Mouse (Mus musculus) gastrocnemius, adult 2 months (tissue): ENCODE measurements around the gene Slc37a2. TPM values are rescaled to one million over a fixed set of nuclear protein-coding genes. Genes with fewer than 3 reads are reported as not detected.

ENCODE experiments used
- DNase-seq: peaks from one replicate; pipeline ENCODE4 v3.0.0; 2022
- H3K27ac ChIP-seq: fragments of 200-600 bp; 2 replicates; pipeline ENCODE4 v1.8.1; 2022; ENCODE audit warnings: mild to moderate bottlenecking
- H3K4me3 ChIP-seq: fragments of 200-600 bp; 2 replicates; pipeline ENCODE4 v1.8.1; 2022; ENCODE audit warnings: mild to moderate bottlenecking, moderate library complexity
- CTCF ChIP-seq: fragments of 200-600 bp; IDR thresholded peaks from 2 replicates; pipeline ENCODE4 v1.8.1; 2022; ENCODE audit warnings: antibody characterized with exemption, mild to moderate bottlenecking, moderate library complexity
- intact Hi-C: fragments of 180-260 bp; cut with DNase I; formaldehyde crosslinking; loops from one replicate; pipeline ENCODE4 v1.15.1; 2025
- total RNA-seq, 2 experiments: library from RNA; stranded (reverse); gene quantifications; 2 replicates each; pipeline ENCODE4 v1.2.3; 2021

Gene Slc37a2
- total RNA-seq, 2 experiments from 2014 or later, result 0.36 to 0.50 TPM

DNA sequence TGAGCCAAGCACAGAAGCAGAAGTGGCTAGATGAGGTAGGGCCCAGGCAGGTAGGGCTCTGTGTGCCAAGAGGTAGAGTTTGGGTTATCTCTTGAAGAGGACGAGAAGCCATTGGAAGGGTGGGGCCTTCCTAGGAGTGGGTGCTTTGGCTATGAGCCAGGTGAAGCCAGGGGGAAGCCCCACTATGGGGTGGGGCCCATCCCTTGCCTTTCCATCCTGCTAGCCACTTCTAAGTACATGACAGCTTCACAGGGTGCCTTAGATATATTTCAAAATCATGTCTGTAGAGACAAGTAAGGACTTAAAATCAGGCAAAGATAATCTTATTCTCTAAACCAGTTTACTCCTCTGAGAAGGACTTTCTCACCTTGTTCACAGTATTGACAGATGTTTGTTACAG is 10.9 kb downstream of the Slc37a2 start:
- TF ChIP-seq CTCF, result no peak
- Histone ChIP-seq H3K4me3 (no peak overlapping the region), H3K27ac (no peak overlapping the region)
- no peak for DNase-seq
- intact Hi-C loops, result no loop called here

DNA sequence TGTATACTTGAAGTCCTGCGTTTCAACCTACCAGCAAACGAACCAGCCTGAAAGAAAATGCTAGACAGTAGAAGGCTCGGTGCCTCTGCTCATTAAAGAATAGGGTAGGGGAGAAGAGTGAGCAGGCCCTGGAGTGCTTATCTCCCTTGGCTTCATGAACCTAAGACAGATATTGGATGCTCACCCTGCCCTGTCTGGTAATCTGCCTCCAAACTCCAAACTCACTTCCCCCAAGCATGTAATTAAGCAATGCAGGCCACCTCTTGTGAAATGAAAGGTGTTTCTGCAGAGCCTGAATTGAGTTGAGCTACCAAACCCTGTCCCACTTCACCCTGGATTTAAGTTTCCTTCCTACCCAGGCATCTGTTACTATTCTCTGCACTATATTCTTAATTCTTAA is 12.8 kb downstream of the Slc37a2 start:
- H3K27ac ChIP-seq, result no peak overlapping the region
- H3K4me3 ChIP-seq, result no peak overlapping the region
- DNase-seq, result no peak
- intact Hi-C loops, result no loop called here
- TF ChIP-seq CTCF, result no peak

DNA sequence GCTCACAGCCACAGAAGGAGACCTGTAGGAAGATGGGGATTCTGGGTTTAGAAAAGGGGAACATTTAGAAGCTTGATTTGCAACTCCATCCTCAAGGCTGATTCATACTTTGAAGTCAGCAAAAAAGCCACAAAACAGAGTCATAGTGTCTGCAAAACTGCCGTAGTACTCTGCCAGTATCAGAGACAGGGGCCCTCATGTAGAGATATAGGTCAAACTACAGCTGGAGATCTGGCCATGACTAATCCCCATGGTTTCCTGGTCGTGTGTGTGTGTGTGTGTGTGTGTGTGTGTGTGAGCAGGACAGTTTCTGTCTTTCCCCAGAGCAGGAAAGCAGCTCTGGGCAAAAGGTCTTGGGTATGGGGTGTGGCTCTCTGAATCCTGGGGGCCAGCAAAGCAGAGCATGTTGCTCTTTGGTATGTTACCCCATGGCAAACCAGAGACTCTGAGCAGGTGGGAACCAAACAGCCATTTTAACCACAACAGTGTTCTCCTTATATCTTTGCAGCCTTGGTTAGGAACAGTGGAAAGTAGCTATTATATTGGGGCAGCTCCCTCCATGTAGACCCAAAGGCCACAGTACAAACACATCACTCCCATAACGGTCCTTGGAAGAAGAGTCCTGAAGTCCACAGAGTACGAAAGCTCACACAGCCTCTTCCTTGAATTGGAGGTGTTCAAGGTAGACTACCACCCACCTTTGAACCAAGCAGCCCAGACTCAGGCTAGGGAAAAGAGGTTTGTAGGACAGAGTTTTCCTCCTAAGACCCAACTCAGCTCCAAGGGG is 19.4 kb downstream of the Slc37a2 start:
- no peak for DNase-seq
- Histone ChIP-seq H3K27ac (no peak overlapping the region), H3K4me3 (no peak overlapping the region)
- intact Hi-C loops, result no loop called here
- no peak for TF ChIP-seq CTCF

DNA sequence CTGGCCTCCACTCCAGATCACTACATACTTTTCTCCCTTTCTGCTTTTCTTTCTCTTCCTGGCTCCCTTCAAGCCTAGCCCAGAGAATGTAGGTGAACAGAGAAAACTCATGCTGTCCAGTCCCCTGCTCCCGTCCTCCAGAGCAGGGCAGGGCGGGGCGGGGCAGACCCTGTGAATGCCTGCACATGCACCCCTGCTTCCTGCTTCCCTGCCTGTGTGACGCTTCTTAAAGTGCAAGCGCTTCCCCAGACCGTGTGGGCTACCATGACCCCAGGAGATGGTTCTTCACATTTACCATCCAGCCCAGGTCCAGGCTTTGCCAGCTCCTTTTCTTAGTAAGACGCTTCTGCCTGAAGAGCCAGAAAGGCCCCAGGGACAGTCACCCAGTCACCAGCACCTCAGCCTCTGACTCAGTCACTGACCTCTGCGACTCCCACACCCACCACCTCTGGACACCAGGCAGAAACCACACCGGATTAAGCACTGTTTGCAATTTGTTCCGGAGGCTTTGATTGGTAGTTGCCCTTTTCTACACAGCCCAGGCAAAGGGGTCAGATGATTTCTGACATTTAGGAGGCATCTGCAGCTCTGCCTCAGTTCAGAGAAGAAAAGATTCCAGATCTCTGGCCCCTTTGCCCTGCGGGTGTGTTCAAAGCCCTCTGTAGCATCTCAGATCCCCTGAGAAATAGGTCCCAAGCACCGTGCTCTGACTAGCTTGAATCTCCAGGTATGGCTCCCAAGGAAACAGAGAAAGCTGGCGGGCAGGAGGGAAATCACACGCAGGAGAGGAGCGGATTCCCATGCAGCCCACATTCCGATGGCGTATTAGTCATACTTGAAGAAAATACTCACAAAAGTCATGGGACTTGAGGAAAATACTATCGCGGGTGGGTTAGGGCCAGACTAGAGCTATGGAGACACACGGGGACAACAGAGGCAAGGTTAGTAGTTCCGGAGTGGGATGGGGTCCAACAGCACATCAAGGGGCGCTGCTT is 23.0 kb downstream of the Slc37a2 start:
- intact Hi-C loops, result loop anchor here (5.0 kb wide), 1 partner anchor 260 kb away; no protein-coding TSS in a partner anchor
- Histone ChIP-seq H3K27ac (no peak overlapping the region), H3K4me3 (no peak overlapping the region)
- DNase-seq, result no peak
- no peak for TF ChIP-seq CTCF

DNA sequence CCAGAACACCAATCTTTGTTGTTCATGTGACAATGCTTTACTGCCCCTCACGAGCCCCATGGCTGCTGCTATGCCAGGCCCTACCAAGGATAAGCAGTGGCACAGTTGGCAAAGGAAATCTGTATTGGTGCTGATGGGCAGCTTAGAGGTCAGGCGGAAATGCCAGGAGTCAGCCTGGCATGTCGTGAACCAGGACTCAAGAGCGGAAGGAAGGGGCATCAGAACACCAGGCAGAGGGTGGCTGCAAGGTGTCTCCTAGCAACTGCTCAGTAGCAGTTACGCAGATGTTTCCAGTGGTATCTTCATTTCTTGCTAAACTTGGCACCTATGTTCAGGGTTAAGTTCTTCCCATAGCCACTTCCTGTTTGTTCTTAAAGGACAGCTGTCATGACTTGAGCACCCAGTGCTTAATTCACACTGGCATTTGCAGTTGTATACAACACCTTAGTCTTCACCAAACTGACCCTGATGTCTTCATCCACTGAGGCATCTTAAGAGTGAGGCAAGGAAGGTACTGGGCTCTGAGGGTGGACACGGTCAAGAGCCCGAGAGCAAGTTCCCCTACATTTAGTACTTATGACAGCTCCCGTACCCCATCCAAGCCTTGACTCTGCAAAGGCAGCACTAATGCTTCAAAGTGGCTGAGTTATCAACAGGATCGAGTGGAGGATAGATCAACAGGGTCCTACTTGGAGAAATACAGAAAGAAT is 24.9 kb downstream of the Slc37a2 start:
- Histone ChIP-seq H3K27ac (no peak overlapping the region), H3K4me3 (no peak overlapping the region)
- intact Hi-C loops, result loop anchor here (1.0 to 5.0 kb wide), 3 partner anchors 53 to 335 kb away; no protein-coding TSS in a partner anchor

DNA sequence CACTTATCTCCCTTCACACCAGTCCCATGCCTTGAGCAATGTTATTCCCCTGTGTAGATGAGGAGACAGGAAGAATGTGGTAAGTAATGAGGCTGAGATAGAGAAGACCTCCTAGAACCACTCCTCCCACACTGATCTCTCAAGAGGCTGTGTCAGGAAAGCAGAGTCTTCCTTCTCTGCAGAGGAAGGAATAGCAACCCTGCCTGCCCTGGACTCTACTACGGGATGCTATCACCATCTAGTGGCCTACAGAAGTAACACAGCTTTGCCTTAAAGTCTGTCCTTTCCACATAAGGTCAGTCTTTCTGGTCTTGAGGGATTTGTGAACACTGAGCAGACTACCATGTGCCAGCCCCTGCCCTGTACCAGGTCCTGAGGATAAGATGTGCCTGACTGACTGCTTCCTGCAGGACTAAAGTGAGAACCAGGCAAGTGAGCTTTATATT is 25.6 kb downstream of the Slc37a2 start:
- DNase-seq, result peak; percentile 59
- TF ChIP-seq CTCF, result peak; percentile 98; the same call in 1 of the 2 replicates
- Histone ChIP-seq H3K4me3 (no peak overlapping the region), H3K27ac (no peak overlapping the region)
- intact Hi-C loops, result loop anchor here (1.0 to 5.0 kb wide), 3 partner anchors 53 to 335 kb away; no protein-coding TSS in a partner anchor

More for the DNA sequence above, 24.9 kb downstream of the Slc37a2 start:
- no peak for DNase-seq
- TF ChIP-seq CTCF, result no peak

DNA sequence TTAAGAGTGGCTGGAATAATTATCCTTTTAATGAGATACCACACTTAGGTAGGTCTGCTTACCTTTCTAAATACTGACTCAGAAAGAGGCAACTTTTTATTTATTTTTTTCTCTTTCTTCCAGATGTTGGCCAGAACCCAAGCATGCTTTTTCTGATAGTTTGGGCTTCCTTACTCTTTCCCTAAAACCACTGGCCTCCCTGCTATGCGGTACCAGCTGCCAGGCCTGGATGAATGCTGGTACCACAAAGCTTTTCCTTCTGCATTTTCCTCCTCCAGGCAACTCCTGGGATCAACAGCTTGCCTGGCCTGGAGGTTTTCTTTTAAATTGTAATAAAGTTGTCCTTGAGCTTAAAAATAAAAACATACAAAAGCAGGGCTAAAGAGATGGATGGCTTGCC is 30.0 kb downstream of the Slc37a2 start:
- no peak for TF ChIP-seq CTCF
- Histone ChIP-seq H3K27ac (no peak overlapping the region), H3K4me3 (no peak overlapping the region)
- intact Hi-C loops, result no loop called here
- DNase-seq, result no peak

DNA sequence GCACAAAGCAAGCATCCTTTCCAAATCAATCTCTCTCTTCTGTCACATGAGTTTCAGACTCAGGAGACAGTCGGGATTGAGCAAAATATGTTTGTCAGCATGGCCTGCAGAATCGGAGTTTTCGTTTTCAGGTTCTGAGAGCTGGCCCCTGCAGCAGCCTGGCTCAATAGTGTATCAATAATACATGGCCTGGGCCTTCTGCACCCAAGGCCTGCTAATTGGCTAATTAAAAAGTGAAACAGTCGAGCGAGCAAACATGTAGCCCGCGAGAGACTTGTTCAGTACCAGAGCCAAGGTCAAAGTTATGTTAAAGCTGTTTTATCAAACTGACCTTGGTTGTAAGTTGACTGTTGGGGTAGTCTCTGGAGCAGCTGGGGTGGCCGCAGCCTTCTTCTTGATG is 34.8 kb downstream of the Slc37a2 start:
- Histone ChIP-seq H3K4me3 (no peak overlapping the region), H3K27ac (no peak overlapping the region)
- no peak for TF ChIP-seq CTCF
- intact Hi-C loops, result no loop called here
- DNase-seq, result no peak

DNA sequence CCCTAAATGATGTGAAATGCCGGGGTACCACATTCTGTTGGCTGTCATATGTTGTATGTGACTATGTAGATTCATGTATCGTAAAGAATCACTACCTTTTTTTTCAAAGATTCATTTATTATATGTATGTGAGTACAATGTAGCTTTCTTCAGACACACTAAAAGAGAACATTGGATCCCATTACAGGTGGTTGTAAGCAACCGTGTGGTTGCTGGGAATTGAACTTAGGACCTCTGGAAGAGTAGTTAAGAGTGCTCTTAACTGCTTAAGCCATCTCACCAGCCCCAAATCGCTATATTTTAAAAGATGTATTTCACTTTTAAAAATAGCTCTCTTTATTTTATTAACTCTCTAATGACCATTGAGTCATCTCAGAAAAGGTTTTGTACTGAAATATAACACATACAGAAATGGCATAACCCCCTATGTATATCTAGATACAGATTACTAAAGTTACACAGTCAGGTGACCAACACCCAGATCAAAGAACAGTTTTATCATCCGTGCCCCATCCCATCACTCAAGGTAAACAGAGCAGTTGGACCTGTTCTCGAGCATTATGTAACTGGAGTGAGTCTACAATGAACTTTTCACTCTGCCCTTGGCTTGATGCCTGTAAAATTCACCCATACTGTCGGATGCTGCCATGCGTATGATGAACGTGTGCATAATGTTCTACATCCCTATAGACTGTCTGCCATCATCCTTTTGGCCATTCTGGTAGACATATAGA is 41.0 kb downstream of the Slc37a2 start:
- no peak for DNase-seq
- no peak for TF ChIP-seq CTCF
- intact Hi-C loops, result no loop called here
- Histone ChIP-seq H3K4me3 (no peak overlapping the region), H3K27ac (no peak overlapping the region)

DNA sequence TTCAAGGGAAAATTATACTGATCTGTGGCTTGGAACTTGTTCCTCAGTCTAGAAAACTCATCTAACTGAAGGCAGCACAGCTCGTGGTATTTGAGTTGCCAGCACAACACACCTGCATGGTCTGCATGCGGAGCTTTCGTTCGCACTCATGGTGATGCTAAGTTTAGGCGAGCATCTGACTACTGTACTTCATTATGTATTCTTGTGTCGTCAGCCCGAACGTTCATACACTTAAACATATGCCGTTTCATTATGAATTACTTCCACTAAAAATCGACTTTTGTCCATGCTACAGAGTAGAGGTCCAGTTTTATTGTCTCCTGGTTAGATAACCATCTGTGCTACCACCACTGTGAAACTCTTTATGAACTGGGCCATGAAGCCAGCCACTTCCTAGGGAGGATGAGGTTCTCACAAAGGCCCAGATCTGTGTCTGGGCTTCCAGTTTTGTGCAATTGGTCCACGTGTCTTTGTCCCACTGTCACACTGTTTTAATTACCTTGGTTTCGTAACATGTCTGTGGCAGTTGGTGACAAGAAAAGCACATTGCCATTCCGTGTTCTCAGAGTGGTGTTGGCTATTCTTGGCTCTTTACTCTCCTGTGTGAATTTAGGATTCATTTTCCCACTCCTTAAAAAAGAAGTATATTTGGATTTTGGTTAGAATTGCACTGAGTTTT is 42.3 kb downstream of the Slc37a2 start:
- no peak for TF ChIP-seq CTCF
- intact Hi-C loops, result no loop called here

DNA sequence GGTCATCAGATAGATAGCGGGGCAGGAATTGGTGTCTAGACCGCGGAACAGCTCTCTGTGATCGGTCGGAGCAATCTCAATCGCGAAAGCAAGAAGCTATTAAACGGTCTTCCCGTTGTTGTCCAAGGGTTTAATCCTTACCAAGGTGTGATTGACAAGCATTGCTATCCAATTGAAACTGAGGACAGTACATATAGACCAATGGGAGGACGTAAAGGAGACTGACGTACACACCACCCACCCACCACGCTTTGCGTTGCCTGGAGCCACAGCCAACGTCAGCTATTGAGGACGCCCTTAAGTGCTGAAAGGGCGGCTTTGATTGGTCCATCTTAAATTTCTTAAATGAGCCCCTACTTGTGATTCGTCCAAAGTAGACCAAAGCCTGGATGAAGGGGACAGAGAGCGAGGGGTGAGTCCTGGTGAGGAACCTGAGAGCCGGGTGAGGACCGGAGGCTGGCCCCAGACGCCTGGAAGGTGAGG is 47.6 kb downstream of the Slc37a2 start, which contains the start of gene Tmem218:
Tmem218 (plus strand) TSS at position 295 of the 483 bp plus-strand sequence.
- DNase-seq, result peak; percentile 92
- intact Hi-C loops, result no loop called here
- TF ChIP-seq CTCF, result no peak
- Histone ChIP-seq H3K27ac (peak within 1 kb of the TSS; percentile 95), H3K4me3 (peak within 1 kb of the TSS; percentile 84)

More for the DNA sequence above, 42.3 kb downstream of the Slc37a2 start:
- no peak for DNase-seq
- Histone ChIP-seq H3K27ac (no peak overlapping the region), H3K4me3 (no peak overlapping the region)
